ENCODE assay signal across 16 mouse cellular contexts in the genomic region with DNA sequence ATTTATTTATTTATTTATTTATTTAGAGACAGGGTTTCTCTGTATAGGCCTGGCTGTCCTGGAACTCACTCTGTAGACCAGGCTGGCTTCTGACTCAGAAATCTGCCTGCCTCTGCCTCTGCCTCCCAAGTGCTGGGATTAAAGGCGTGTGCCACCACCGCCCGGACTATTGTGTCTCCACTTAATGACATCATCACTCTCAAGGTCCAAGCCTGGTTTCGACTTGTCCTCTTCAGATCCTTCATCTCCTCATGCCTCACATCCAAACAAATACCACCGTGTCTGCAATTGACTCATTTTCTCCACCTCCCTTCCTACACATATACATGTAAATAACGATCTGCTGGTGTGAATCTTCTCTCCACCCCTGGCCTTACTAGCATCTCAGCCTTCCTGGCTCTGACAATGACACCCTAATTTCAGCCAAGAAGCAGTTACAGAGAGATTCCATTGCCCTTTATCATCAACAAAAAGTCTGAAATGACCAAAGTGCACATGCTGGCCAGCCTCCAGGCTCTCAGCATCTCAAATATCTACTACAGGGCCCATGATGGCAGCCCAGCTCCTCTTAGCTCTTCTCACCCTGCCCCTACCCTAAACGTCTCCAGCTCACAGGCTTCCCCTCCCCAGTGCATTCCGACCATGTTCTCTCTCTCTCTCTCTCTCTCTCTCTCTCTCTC.
A peak's percentile ranks its signal among the peaks of the same experiment; 100 is the strongest.
DNase-seq lines count a peak whose midpoint lies in the region.
"Had no signal": no experiment of that assay in that cellular context is flagged by ENCODE, and none has a peak within 500 bp of the region (broad histone marks: within the 10 kb centered on the region; RNA-seq: fewer than 3 reads in every experiment).

No protein-coding gene starts in this region.

- peak; percentile 22 for DNase-seq in cerebellum, adult 9-11 months
- no peak for DNase-seq in cerebellum, postnatal 14 days
- peak; percentile 80 for DNase-seq in 3T3-L1 (ENCODE audit: low read depth, low spot score)
- DNase-seq in ES-CJ7 (ENCODE audit: low read depth, low spot score), result peak; percentile 64
- peak; percentile 22 for DNase-seq in R1 (ENCODE audit: low read depth, low spot score)
- no peak for DNase-seq in natural killer cell, adult 2 months (ENCODE audit: low spot score in 2 of 2)
- no peak for DNase-seq in T-cell, adult 2 months (ENCODE audit: low spot score)
- DNase-seq in urinary bladder, postnatal 25 days (ENCODE audit: low spot score), result no peak
- DNase-seq: adrenal gland, adult 8-10 months; adrenal gland, postnatal 25 days; cerebellum, adult 2 months; cerebellum, postnatal 25 days; gastrocnemius, postnatal 25 days; heart, adult 2 months; heart, postnatal 14 days; kidney, adult 11 months had no signal

Comparison
In these comparisons a context has a peak if more than half of its experiments do, and no peak if none do; other contexts are left out.
1. DNase-seq: peak in cerebellum, adult 9-11 months (single experiment), 3T3-L1 (single experiment), ES-CJ7 (single experiment) and R1 (single experiment); none in cerebellum, postnatal 14 days (0 of 2), natural killer cell, adult 2 months (0 of 2), T-cell, adult 2 months (single experiment) and urinary bladder, postnatal 25 days (single experiment).